Comparison of ENCODE assay signal across 17 mouse cellular contexts in genomic region chr19:25336731-25337130, GRCm38 (mm10).
"Had no signal": no experiment of that assay in that cellular context is flagged by ENCODE, and none has a peak within 500 bp of the region (broad histone marks: within the 10 kb centered on the region; RNA-seq: fewer than 3 reads in every experiment).

No protein-coding gene starts in this region.

- H3K4me2 ChIP-seq: kidney, embryonic 15.5 days; lung, embryonic 14.5 days; midbrain, embryonic 13.5 days; neural tube, embryonic 13.5 days had no signal

- ATAC-seq: lung, postnatal 0 days; midbrain, embryonic 13.5 days; midbrain, embryonic 16.5 days had no signal

- H3K4me3 ChIP-seq: kidney, embryonic 15.5 days; left cerebral cortex, adult 2 months; midbrain, embryonic 10.5 days; midbrain, embryonic 13.5 days; myocyte; neural tube, embryonic 13.5 days had no signal

- H3K27ac ChIP-seq: kidney, embryonic 15.5 days; left cerebral cortex, adult 2 months; macrophage; midbrain, embryonic 10.5 days; midbrain, embryonic 13.5 days; neural tube, embryonic 13.5 days had no signal

- H3K4me1 ChIP-seq: kidney, embryonic 15.5 days had no signal

- H3K9me3 ChIP-seq: kidney, embryonic 15.5 days; midbrain, embryonic 10.5 days; midbrain, embryonic 13.5 days; neural tube, embryonic 13.5 days had no signal

- H3K9ac ChIP-seq: kidney, embryonic 15.5 days; lung, embryonic 14.5 days; midbrain, embryonic 13.5 days; neural tube, embryonic 13.5 days had no signal

- H3K36me3 ChIP-seq: kidney, embryonic 15.5 days; midbrain, embryonic 10.5 days; midbrain, embryonic 13.5 days; neural tube, embryonic 13.5 days had no signal

- H3K27me3 ChIP-seq: midbrain, embryonic 13.5 days; neural tube, embryonic 13.5 days had no signal

- DNase-seq: kidney, adult 11 months; kidney, adult 8-10 months; kidney, postnatal 10 days; kidney, postnatal 36 days; layer of hippocampus, postnatal 36 days; lung, embryonic 14.5 days; thymus, adult 18-20 months; thymus, postnatal 36 days had no signal
